Mouse (Mus musculus) bone marrow macrophage, adult 2 months (primary cell): Measurements from ENCODE around the gene Rbpms2.

Experiments
- CTCF ChIP-seq: IDR thresholded peaks from 2 replicates; pipeline ENCODE4 v1.5.1; 2012; ENCODE audit warnings: low read depth, mild to moderate bottlenecking, low read length, moderate library complexity
- POLR2A ChIP-seq: IDR thresholded peaks from 2 replicates; pipeline ENCODE4 v1.6.1; 2012; ENCODE audit warnings: mild to moderate bottlenecking, low read depth, low read length, borderline replicate concordance

DNA sequence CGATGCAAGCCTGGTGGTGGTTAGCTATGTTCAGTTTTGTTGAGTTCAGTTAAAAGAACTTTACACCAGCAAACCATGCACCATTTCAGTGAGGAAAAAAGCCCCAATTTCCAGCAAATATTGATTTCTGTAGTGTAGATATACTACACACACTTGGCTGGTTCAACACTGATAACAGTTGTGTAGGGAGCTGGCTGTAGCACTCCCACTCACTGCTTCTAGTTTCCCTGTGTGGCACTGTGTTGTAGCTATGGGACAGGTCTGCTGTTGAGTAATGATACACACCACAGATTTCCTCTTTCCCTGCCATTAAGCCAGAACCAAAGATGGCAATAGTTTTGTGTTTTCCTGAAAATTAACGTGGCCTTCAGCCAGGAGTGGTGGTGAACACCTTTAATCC lies 55.3 kb downstream of the Rbpms2 start:
- TF ChIP-seq POLR2A (no peak), CTCF (no peak)
